Mouse (Mus musculus): ENCODE measurements around the gene Adam3. TPM values are rescaled to one million over a fixed set of nuclear protein-coding genes. Genes with fewer than 3 reads are reported as not detected.

Adam3 gene
- 0.02 TPM in 1 of 2 replicates, not detected in the other for polyA plus RNA-seq (2012; rRNA removed)

DNA sequence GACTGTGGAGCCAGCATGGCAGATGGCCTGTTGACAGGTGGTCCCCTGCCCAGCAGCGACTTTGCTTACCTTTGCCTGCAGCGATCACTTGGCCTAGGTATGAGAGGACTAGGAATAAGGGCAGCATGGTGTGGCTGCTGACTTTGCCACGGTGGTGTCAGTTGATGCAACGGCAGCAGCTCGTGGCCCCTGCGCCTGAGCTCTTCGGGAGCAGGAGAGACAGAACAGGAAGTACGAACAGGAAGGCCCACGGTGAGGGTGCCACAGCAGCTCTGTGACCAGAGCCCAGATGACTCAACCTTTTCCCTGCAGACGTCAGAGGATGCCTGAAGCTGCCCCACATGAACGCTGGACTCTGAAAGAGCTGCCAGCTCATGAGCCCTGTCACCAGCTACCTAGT is at the start of gene Adam3:
Gene Adam3, minus strand, starts transcription at position 223 of the 400 bp plus-strand sequence.
- 49% methylated on average over 11 of the region's 11 CpGs for WGBS
- no peak for DNase-seq (ENCODE audit: low read depth, low spot score)

DNA sequence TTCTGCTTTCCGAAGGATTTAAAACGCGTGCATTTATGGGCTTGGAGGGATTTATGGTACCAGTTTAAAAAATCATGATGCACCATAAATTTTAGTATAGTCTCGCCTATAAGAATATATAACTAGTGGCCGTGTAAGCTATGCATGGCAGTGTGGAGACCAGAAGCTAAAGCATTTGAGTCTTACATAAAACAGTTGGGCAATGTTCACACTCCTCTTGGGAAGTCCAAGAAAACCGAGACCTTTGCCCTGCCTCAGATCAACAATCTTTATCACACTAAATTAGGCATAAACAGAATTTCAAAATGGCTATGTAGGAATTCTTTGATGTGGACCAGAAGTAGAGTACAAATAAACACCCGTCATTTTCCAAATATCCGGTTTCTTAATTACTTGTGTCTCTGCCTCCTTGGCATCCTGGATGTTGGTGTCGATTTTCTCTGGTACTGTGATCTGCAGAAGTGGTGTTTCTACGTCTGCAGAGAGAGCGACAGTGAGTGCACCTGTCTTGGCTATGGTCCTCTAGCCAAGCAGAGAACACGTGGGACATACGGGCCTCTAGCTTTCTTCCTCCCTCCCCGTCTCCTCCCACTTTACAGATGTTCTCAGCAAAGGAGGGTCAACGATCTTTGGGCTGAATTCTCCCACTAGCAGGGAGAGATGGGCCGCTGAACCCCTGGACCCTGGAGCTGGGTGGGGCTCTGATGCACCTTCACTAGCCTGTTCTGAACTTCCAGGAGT is 596 bp downstream of the Adam3 start:
- WGBS, result 40% methylated on average over 16 of the region's 16 CpGs
- no peak for DNase-seq (ENCODE audit: low read depth, low spot score)

Other genes starting within 250 kb of the Adam3 start
- 0.07 TPM in 1 of 2 replicates, not detected in the other for gene Adam5, start 98.5 kb upstream of the Adam3 start, polyA plus RNA-seq (2012; rRNA removed)

All from large intestine, adult 2 months (tissue).